Comparison of ENCODE assay signal across 17 mouse cellular contexts in genomic region chr6:88023316-88023890, GRCm38 (mm10).
"Had no signal": no experiment of that assay in that cellular context is flagged by ENCODE, and none has a peak within 500 bp of the region (broad histone marks: within the 10 kb centered on the region; RNA-seq: fewer than 3 reads in every experiment).

No protein-coding gene starts in this region.

- H3K27ac ChIP-seq: midbrain, embryonic 10.5 days; midbrain, embryonic 12.5 days; neural tube, embryonic 13.5 days; neural tube, embryonic 15.5 days had no signal

- DNase-seq: lung, embryonic 14.5 days; lung, postnatal 10 days; lung, postnatal 4 days; midbrain, embryonic 14.5 days; retina, postnatal 1 day; right cerebral cortex, adult 18-20 months; right cerebral cortex, postnatal 25 days; right cerebral cortex, postnatal 4 days; spleen, adult 18-20 months; thymus, adult 18-20 months; thymus, postnatal 14 days; thymus, postnatal 36 days had no signal

- H3K4me3 ChIP-seq: midbrain, embryonic 10.5 days; midbrain, embryonic 12.5 days; myocyte; neural tube, embryonic 13.5 days; neural tube, embryonic 15.5 days had no signal

- H3K9me3 ChIP-seq: midbrain, embryonic 10.5 days; midbrain, embryonic 12.5 days; neural tube, embryonic 13.5 days; neural tube, embryonic 15.5 days had no signal

- H3K4me1 ChIP-seq: midbrain, embryonic 10.5 days had no signal

- H3K27me3 ChIP-seq: midbrain, embryonic 12.5 days; neural tube, embryonic 13.5 days; neural tube, embryonic 15.5 days had no signal

- H3K36me3 ChIP-seq: neural tube, embryonic 15.5 days had no signal
